Mouse (Mus musculus) ES-E14 (cell line): ENCODE data around the gene Ttc27. TPM values are rescaled to one million over a fixed set of nuclear protein-coding genes. Genes with fewer than 3 reads are reported as not detected.

Experiments
- DNase-seq: peaks from one replicate; pipeline ENCODE4 v3.0.0-alpha.2; 2013; ENCODE audit warnings: low read depth, low spot score
- H3K27ac ChIP-seq: 2 replicates; pipeline ENCODE4 v1.5.1; 2012; ENCODE audit warnings: low read depth, mild to moderate bottlenecking, low read length, moderate library complexity, mixed read lengths; ENCODE audit not compliant: poor library complexity, insufficient read depth, severe bottlenecking
- H3K36me3 ChIP-seq: 2 replicates; pipeline ENCODE4 v1.6.1; 2012; ENCODE audit warnings: mild to moderate bottlenecking, low read length, moderate library complexity, mixed read lengths; ENCODE audit not compliant: control insufficient read depth, poor library complexity, insufficient read depth, severe bottlenecking
- H3K4me1 ChIP-seq, 2 experiments: fragments of 150-350 bp in 1 of 2; sonication (generic) in 1 of 2; 2 replicates each; pipeline ENCODE4 v1.6.1; 2012; ENCODE audit warnings: low read length in 2 of 2, mild to moderate bottlenecking in 1 of 2, mixed read lengths in 1 of 2; ENCODE audit not compliant: control insufficient read depth in 2 of 2, insufficient read depth in 2 of 2, poor library complexity in 1 of 2
- H3K4me3 ChIP-seq, 2 experiments: fragments of 150-350 bp in 1 of 2; sonication (generic) in 1 of 2; 2 replicates each; pipeline ENCODE4 v1.5.1; 2012; ENCODE audit warnings: low read length in 2 of 2, low read depth in 1 of 2, mild to moderate bottlenecking in 1 of 2, mixed read lengths in 1 of 2; ENCODE audit not compliant: insufficient read depth in 1 of 2, poor library complexity in 1 of 2, severe bottlenecking in 1 of 2
- H3K9ac ChIP-seq: 2 replicates; pipeline ENCODE4 v1.6.1; 2012; ENCODE audit warnings: low read depth, mild to moderate bottlenecking, low read length, mixed read lengths; ENCODE audit not compliant: poor library complexity, insufficient read depth, severe bottlenecking
- H3K9me3 ChIP-seq: fragments of 150-350 bp; sonication (generic); 2 replicates; pipeline ENCODE4 v1.6.1; 2012; ENCODE audit warnings: low read depth, mild to moderate bottlenecking, low read length; ENCODE audit not compliant: control insufficient read depth, insufficient read depth
- CHD2 ChIP-seq: IDR thresholded peaks from 2 replicates; pipeline ENCODE4 v1.6.1; 2014; ENCODE audit warnings: mild to moderate bottlenecking, low read depth, low read length, inconsistent platforms
- HCFC1 ChIP-seq: IDR thresholded peaks from 2 replicates; pipeline ENCODE4 v1.6.1; 2012; ENCODE audit warnings: low read length, inconsistent platforms, borderline replicate concordance; ENCODE audit not compliant: insufficient read depth
- MAFK ChIP-seq: IDR thresholded peaks from 2 replicates; pipeline ENCODE4 v1.6.1; 2014; ENCODE audit warnings: mild to moderate bottlenecking, low read depth, low read length, inconsistent platforms; ENCODE audit not compliant: insufficient read depth
- ZC3H11A ChIP-seq: IDR thresholded peaks from 2 replicates; pipeline ENCODE4 v1.6.1; 2012; ENCODE audit warnings: low read depth, mild to moderate bottlenecking, inconsistent platforms, low read length, borderline replicate concordance
- ZNF384 ChIP-seq: IDR thresholded peaks from 2 replicates; pipeline ENCODE4 v1.6.1; 2012; ENCODE audit warnings: low read depth, low read length, inconsistent platforms
- in situ Hi-C, 2 experiments: fragments of 600-800 bp; cut with MboI; formaldehyde crosslinking; loops; one replicate each; pipeline ENCODE4 v1.15.1; 2025; ENCODE audit warnings: low sequenced_read_pairs in 2 of 2, inconsistent platforms in 1 of 2; ENCODE audit not compliant: unreplicated experiment in 2 of 2
- total RNA-seq: library from RNA; depleted of rRNA; stranded (reverse); fragments of 300-350 nt; gene quantifications from 2 replicates; pipeline ENCODE4 v1.2.3, GENCODE M21; 2012

Ttc27 gene
- total RNA-seq, 1 experiment = 52.3 TPM

DNA sequence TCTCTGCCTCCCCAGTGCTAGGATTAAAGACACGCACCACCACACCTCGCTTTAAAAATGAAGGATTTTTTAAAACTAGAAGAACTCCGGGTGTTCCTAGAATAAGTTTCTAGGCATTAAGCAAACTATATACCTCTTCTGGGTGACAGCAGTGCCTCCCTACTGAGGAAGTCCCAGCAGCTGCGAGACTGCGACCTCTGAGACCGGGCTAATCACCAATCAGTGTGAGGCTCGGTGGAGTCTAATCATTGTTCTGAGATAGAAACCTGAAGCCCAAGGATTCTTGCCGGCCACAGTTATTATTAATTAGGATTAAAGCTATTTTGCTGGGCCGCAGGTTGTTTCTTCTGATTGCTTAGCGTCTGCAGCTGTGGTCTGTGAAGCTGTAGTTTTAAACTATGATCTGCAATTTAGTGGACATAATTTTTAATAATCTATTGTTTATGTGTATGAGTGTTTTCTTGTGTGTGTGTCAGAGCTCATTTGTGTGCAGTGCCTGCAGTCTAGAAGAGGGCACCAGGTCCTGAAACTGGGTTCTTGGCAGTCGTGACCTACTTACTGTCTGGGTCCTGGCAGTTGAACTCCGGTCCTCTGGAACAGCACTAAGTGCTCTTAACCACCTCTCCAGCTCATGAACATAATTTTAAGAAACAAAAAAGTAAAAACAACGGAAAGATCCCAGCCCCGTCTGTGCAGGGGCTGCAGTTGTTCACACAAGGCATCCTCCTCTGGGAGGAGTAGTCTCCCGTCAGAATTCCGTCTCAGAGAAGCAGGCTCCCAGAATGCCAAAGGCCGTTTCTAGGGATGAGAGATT is 142.9 kb downstream of the Ttc27 start:
- DNase-seq = no peak
- in situ Hi-C loops = no loop called here
- no peaks in the 10 kb centered on the region for H3K9me3 ChIP-seq
- H3K9ac ChIP-seq = no peak overlapping the region
- TF ChIP-seq CHD2 = no peak
- no peak for TF ChIP-seq HCFC1
- no peak for TF ChIP-seq ZNF384
- TF ChIP-seq ZC3H11A = no peak
- TF ChIP-seq MAFK = no peak
- no peaks in the 10 kb centered on the region for H3K4me1 ChIP-seq
- peaks cover 5% of the 10 kb centered on the region; the same call in 1 of the 2 replicates for H3K36me3 ChIP-seq
- H3K27ac ChIP-seq = no peak overlapping the region
- H3K4me3 ChIP-seq = no peak overlapping the region

DNA sequence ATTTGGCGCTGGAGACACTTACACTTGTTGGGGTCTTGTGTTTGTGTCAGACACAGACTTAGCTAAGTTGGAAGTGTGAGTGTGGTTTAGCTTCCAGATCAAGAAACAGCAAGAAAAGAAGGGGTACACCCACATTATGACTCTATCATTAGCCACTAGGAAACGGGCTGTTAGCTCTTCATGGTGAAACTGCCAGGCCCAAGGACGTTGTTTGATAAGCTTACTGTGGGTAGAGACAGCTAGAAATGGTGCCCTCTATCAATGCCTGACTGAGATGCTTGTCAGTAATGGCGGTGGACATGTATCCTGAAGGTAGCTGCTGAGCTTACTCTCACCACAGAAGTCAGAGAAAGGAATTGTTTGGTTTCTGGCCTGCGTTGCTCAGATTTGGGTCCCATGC is 146.3 kb downstream of the Ttc27 start:
- Histone ChIP-seq H3K4me1 (no peaks in the 10 kb centered on the region), H3K4me3 (no peak overlapping the region), H3K9ac (no peak overlapping the region), H3K27ac (no peak overlapping the region), H3K9me3 (no peaks in the 10 kb centered on the region), H3K36me3 (peaks cover 3% of the 10 kb centered on the region; the same call in 1 of the 2 replicates)
- TF ChIP-seq CHD2 (no peak), ZNF384 (no peak), ZC3H11A (no peak), MAFK (no peak), HCFC1 (no peak)
- no peak for DNase-seq
- in situ Hi-C loops = no loop called here

DNA sequence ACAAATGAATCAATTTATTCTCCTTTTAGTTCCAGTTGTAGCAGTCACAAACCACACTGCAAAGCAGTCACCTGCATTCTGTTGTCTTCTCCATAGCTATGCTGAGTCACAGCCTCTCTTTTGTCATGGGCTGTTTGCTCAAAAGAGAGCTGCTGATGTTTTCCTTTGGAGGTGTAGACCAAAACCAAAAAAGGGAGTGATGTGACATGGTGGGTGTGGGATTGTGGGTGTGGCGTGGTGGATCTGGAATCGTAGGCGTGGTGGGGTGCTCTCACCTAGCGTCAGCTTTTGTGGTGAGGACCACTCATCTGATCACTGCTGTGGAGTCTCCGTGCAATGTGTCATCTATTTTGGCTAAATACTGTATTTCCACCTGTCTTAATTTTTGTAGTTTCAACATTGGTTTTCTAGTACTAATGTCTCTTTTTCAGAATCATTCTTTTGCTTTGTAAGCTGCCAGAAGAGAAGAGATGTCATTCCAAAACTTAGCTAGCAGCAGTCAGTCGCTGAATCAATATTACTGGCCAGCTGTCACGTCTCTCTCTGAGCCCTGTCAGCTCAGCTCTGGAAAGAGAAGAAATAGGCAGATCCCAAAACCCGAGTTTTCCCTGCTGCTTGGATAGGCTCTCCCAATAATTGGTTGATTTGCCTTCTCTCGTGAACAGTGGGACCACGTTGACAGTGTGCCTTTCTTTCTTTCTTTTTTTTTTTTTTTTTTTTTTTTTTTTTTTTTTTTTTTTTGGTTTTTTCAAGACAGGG is 147.4 kb downstream of the Ttc27 start:
- Histone ChIP-seq H3K9ac (no peak overlapping the region), H3K4me3 (no peak overlapping the region), H3K27ac (no peak overlapping the region), H3K4me1 (no peaks in the 10 kb centered on the region), H3K9me3 (no peaks in the 10 kb centered on the region), H3K36me3 (peaks cover 3% of the 10 kb centered on the region; the same call in 1 of the 2 replicates)
- in situ Hi-C loops = no loop called here
- no peak for DNase-seq
- no peak for TF ChIP-seq ZC3H11A
- 0 out of 2 replicates have a peak, but pooled peaks have one; percentile 38 for TF ChIP-seq MAFK
- no peak for TF ChIP-seq ZNF384

DNA sequence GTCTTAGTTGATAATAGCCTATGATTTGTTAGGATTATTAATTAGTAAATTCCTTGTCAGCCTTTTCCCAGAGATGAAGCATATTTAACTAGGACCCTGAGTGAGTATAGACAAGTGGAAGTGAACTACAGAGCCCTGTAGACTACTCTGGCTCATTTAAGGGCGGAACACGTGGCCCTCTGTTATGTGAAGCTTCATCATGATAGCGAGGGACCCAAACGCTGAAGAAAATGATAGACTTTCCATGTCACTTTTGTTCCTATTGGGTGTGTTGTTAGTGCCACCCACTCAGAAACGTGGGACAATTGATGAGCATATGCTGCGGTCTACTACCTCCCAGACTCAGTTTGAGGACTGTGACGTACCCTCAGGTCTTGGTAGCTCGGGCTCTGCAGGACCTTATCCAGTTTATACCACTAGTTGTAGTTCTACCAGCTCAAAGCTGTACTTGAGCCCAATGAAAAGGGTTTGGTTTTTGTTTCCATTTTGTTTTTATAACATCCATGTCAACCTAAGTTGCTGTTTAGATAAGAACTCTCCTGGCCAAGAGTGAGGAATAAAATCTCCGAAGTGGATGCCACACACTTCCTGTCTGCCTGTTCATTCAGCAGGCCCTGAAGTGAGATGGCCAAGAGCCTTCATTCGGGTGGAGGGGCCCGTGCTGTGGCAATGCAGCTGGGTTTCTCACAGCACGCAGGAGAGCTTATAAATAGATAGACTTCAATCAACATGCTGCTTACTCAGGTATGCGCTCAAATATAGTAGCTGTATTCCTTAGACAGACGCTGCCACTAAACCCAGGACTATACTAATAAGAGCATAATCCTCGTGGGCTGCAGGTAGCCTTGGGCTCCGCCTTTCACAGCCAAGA is 148.4 kb downstream of the Ttc27 start:
- Histone ChIP-seq H3K4me1 (no peaks in the 10 kb centered on the region), H3K4me3 (no peak overlapping the region), H3K9me3 (no peaks in the 10 kb centered on the region), H3K27ac (no peak overlapping the region), H3K9ac (no peak overlapping the region), H3K36me3 (peaks cover 3% of the 10 kb centered on the region; the same call in 1 of the 2 replicates)
- no peak for TF ChIP-seq CHD2
- no peak for TF ChIP-seq MAFK
- TF ChIP-seq ZC3H11A = no peak
- no peak for TF ChIP-seq HCFC1
- TF ChIP-seq ZNF384 = no peak
- in situ Hi-C loops = no loop called here
- no peak for DNase-seq
